Mouse (Mus musculus): ENCODE measurements around the gene Fosl1.

DNA sequence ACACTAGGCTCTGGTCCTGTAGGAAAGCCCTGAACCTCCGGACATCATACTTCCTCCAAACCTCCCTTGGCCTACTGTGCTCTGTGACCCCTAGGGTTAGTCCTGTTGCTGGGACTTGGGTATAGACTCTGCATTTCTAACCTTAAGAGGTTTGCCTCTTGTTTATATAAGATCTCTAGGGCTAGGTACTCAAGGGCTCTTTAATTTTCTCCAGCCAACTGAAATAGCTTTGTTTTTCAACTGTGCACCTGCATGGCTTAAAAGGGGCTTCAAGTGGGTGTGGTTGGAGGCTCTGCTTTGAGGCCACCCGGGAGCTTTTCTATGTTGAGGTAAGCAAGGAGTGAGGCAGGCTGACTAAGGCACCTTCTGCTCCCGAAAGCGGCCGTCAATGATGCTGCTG, 37.1 kb downstream of the Fosl1 start:
- no peak for TF ChIP-seq POLR2A (IDR thresholded peaks at IDR 0.05; ENCODE audit: insufficient read length, low read depth)
- no peak for TF ChIP-seq POLR2AphosphoS2 (IDR thresholded peaks at IDR 0.05; ENCODE audit: insufficient read length, low read depth)
- TF ChIP-seq E2F4 (IDR thresholded peaks at IDR 0.05; ENCODE audit: insufficient read depth): no peak
- no peak for TF ChIP-seq MYOD1 (IDR thresholded peaks at IDR 0.05; ENCODE audit: control insufficient read depth in 1 of 3, insufficient read length in 2 of 3, low read depth in 2 of 3)
- TF ChIP-seq CEBPB (IDR thresholded peaks at IDR 0.05; ENCODE audit: insufficient read depth, poor library complexity, severe bottlenecking): no peak
- no peak for TF ChIP-seq TCF3 (IDR thresholded peaks at IDR 0.05; ENCODE audit: insufficient read length, low read depth)
- TF ChIP-seq USF1 (IDR thresholded peaks at IDR 0.05; ENCODE audit: low read depth): no peak
- TF ChIP-seq SRF (IDR thresholded peaks at IDR 0.05; ENCODE audit: control insufficient read depth, insufficient read length, low read depth): no peak
- no peak for TF ChIP-seq TCF12 (IDR thresholded peaks at IDR 0.05; ENCODE audit: insufficient read depth, poor library complexity, severe bottlenecking)
- TF ChIP-seq MAX (IDR thresholded peaks at IDR 0.05; ENCODE audit: low read depth): no peak

All from myocyte (in vitro differentiated cells).